Mouse (Mus musculus) gastrocnemius, postnatal 4 days (tissue): ENCODE data around the gene Hist2h4. TPM values are rescaled to one million over a fixed set of nuclear protein-coding genes. Genes with fewer than 3 reads are reported as not detected.
"Not testable (repeated sequence)": the region's sequence is repeated elsewhere in the genome, so short reads cannot be mapped to it uniquely, and the experiment has no call there.

ENCODE experiments used
- DNase-seq, 2 experiments: peaks; one replicate each; pipeline ENCODE4 v3.0.0; 2021 to 2022; ENCODE audit warnings: low spot score in 2 of 2, mixed read lengths in 2 of 2
- total RNA-seq, 2 experiments: library from RNA; stranded (reverse); gene quantifications; 2 replicates each; pipeline ENCODE4 v1.2.3; 2021

Hist2h4 gene
- total RNA-seq, 2 experiments from 2014 or later: 74.6 to 96.7 TPM

DNA sequence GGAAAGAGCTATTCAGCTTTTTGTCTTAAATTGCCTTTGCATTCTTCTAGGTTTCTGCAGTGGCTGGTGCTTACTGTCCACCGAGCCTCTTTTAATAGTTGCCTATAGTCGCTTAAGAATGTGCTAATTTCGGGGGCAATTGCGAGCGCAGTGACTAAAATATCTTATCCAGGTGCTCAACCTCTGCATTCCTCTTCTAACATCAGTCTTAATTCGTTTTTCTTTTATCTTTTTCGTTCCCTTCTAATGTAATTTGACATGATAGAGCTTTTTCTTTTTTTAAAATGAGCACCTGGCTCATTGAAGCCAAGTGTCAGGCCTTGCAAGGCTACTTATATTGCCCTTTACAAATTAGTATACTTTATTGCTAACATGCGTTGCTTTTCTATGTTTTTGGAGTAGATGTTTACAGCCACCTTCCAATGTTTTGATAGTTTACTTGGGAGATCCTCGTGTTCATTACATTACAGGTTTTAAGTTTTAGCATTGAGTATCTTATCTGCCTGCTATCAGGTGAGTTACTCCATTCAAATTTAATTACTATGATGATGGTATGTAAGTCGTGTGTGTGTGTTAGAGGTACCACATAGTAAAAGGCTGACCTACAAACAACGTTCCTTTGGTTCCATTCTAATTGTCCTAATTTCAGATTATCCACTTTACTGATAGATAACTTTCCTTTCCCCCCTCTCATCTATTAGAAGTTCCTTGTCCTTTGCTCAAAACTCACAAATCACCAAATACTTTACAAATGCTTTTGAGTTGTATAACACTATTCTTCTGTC, 15.6 kb downstream of the Hist2h4 start:
- no peak for DNase-seq

- DNase-seq: not testable (repeated sequence)
These were observed 16.7 kb downstream of the Hist2h4 start, which contains the start of gene Hist2h3c1 for GRCm38 (mm10) chr3:96246427-96246856. Hist2h3c1 (plus strand) TSS chr3:96246685.

DNA sequence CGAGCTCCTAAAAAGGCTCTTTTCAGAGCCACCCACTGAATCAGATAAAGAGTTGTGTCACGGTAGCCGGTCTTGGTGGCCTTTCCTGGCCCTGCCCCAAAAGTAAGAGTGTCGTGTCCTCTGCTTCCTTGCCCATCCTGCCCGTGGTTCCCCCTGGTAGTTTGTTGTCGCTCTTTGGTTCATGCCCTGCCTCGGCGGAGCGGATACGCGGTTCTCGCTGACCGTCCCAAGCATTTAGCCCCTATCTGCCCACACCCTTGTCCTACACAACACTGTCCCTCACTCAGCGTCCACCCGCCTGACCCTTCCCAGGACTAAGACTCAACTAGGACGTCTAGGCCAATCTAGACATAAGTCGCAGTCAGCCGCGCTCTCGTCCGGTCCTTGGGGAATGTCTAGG, 17.1 kb downstream of the Hist2h4 start:
- DNase-seq: not testable (repeated sequence)

DNA sequence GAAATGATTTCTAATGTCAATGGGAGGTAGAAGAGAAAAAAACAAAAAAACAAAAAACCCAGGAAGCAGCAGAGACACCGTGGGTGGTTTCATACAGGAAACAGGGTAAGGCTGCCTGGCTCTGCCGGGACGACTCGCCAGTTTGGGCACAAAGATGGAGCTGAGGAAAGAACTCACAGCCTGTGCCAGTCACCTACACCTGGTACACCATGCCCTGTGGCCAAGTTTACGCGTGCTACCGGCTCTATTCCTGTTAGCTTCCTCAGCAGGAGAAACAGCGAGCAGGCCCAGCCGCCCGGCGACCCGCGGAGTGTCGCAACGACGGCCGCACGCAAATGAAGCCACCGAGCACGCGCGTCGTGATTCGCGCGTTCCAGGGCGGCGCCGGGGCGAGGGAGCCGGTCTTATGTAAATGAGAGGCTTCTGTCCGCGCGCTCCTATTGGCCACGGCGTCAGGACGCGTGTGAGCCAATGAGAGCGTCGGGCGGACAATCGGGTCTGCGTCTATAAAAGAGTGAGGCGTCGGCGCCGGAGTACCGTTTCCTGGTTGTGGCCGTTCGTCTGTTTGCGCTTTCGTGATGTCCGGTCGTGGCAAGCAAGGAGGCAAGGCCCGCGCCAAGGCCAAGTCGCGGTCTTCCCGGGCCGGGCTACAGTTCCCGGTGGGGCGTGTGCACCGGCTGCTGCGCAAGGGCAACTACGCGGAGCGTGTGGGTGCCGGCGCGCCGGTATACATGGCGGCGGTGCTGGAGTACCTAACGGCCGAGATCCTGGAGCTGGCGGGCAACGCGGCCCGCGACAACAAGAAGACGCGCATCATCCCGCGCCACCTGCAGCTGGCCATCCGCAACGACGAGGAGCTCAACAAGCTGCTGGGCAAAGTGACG, 17.9 kb downstream of the Hist2h4 start, which contains the start of gene Hist2h2aa1:
Gene Hist2h2aa1, plus strand, starts transcription at position 495 of the 884 bp plus-strand sequence.
- DNase-seq: peak; percentile 65 to 81

DNA sequence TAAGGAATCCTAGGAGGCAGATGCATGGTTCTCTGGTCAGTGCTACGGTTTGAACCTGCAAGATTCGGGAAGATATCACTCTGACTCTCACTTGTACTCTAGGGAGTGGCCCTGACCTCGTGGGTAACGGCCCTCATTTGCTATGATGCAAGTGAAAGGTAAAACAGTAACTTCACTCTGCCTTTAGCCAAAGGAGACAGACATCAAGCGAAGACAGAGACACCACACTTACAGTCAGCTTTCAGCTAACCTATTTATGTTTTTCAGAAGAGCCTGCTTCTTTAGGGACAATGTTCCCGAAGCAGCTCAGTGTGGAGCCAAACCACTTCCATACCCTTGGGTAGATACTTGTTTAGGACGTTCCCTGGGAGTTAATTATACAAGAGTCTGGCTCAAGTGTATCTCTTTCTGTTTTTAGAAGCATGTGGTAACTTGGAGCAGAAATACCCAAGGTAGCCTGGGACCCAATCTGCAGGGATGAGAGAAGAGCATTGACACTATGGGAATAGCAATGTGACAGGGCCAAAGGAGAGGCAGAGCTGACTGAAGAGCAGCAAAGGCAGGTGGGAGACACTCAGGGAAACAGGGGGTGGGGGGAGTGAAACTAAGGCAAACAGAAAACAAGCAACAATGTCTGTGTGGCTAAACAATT, 19.1 kb downstream of the Hist2h4 start:
- DNase-seq: no peak

- DNase-seq: no peak
These were observed 22.3 kb downstream of the Hist2h4 start for GRCm38 (mm10) chr3:96240799-96241197.

GRCm38 (mm10) chr3:96239949-96240798, 22.9 kb downstream of the Hist2h4 start, which contains the start of gene Hist2h2aa2:
Hist2h2aa2 (minus strand) TSS chr3:96240276.
- peak; percentile 82 to 94 for DNase-seq

GRCm38 (mm10) chr3:96238954-96239793, 23.9 kb downstream of the Hist2h4 start, which contains the start of gene Hist2h3c2:
Hist2h3c2 (minus strand) TSS chr3:96239127.
- peak in 1 of 2 experiments; percentile 41 for DNase-seq

GRCm38 (mm10) chr3:96237904-96238511, 25.1 kb downstream of the Hist2h4 start:
- DNase-seq: no peak

DNA sequence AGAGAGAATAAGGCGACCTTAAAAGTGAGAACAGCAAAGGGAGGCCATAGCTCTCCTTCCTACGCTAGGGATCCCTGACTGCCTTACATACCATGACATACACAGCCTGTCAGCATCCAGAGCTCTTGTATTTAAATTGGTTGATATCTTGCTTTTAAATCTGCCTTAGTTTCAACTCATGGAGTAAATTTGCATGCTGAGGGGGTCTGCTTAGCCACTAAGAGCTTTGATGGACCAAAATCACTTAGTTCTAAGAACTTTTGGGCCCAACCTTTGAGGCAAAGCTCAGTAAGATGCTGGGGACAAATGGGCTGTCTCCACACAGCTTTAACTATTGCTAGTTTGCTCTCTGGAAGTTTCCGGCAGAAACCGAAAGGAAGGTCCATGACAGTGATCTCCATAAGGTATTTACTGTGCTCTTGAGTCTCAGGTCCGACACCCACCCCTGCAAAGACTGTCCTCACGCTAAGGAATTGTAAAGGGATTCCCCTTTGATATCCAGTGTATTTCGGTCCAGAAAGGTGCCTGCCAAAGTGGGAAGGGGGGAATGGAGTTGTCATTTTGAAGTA, 25.7 kb downstream of the Hist2h4 start:
- no peak for DNase-seq

DNA sequence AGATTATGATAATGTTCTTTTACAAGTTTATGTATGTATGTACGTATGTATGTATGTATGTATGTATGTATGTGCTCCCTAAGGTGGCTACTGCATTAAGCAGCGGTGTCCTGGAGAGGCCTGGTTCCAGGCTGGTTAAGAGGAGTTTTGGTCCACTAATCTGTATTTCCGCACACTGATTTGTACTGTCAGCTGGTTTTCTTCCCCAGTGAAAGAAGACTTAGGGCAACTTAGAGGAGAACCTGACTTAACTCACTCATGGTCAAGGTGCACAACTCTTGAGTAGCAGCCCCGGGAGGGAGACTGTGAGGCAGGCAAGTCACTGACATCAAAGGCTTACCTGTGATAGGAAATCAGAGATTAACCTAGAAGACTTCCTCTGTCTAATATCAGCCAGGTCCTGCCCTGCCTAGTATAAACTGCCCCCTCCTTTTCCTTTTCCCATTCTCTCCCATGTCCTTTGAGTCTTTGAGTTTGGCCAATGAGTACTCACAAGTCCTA, 26.2 kb downstream of the Hist2h4 start:
- no peak for DNase-seq

DNA sequence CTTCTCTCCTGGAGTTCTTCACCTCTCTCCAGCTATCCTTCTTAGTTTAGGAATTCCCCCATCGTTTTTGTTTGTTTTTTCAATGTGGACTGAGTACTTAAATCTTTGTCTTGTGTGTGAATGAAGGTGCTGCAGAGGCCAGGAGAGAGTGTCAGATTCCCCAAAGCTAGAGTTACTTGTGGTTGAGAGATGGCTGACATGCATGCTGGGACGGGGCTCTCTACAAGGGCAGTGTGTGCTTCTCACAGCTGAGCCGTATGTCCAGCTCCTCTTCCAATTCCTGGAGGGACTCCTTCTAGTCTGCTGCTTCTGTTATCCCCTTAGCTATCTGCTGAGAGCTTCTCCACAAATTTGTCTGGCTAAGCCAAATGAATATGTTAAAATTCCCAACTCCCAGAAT, 27.3 kb downstream of the Hist2h4 start:
- no peak for DNase-seq

DNA sequence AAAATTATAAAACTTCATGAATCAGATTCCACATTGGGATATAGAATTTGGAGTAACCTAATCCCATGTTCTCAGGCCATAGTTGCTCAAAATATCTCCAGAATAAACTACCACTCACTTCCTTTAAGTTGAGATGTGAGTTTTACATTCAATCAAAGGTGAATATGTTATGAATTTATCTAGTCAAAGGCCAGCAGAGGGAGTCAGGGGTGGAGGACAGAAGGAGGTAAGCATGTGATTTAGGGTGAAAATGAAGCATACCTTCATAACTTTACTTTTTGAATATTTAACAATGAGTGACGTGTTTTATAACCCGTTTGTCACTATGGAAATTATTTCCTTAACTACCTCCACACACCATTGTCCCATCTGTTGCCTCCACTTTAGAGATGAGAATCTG, 28.2 kb downstream of the Hist2h4 start:
- no peak for DNase-seq

- DNase-seq: no peak
These were observed 31.4 kb downstream of the Hist2h4 start for GRCm38 (mm10) chr3:96231758-96232120.

DNA sequence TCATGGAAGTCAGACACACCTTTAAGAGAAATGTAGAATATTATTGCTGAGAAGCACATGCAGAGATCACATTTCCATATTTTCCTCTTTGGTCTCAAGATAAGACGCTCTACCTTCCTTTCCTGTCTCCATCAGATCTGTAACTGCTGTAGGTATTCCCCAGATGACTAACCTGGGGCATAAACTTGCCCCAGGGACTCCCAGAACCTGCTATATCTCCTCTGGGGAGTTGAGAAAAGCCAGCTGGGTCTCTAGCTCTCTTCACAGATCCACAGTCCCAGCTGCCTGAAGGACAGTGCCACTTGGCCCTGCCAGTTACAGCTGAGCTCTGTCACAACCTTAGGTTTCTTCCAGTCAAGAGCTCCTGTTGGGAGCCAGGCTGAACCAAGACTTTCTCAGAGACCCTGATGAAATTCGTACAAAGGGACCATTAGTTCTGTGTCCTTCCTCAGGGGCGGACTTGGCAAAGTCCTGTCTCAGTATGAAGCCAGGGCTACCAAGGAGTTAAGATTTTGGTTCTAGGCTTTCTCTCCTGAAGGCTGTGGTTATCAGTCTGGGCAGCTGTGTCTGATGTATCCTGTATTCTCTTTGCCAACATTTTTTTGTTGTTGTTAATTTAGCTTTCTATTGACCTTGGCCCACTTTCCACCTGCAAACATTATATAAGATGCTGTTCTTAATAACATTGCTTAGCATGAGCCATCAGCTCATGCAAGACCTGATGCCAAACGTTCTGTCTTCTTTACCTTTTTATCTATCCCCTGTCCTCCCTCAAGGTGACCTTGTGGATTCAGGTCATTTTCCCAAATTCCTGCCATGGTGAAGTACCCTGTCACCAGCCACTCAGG, 32.0 kb downstream of the Hist2h4 start:
- DNase-seq: no peak

- DNase-seq: no peak
These were observed 32.7 kb downstream of the Hist2h4 start for GRCm38 (mm10) chr3:96230404-96230803.

DNA sequence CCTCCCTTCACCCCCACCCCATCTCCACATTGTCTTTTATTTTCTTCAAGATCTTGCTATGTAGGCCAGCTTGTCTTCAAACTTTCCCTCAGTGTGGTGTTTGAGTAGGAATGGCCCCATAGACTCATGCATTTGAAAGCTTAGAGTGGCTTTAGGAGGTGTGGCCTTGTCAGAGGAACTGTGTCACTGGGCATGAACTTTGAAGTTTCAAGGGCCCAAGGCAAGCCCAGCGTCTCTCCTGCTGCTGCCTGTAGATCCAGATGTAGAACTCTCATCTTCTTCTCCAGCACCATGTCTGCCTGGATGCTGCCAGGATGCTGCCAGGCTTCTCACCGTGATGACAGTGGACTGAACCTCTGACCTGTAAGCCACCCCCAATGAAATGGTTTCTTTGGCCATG, 34.3 kb downstream of the Hist2h4 start:
- no peak for DNase-seq
